Mouse (Mus musculus) cerebral cortex, adult 2 months (tissue): ENCODE data around the gene Eml1.

ENCODE experiments used
- WGBS: fragments of 180-500 bp; shearing (Covaris S2); methylation state at CpG from one replicate; pipeline ENCODE4 v1.1.7; 2018; 5-methylcytosine and 5-hydroxymethylcytosine counted together

Eml1 gene

GRCm38 (mm10) chr12:108370596-108371428 lies at the start of gene Eml1:
Eml1 (plus strand) TSS chr12:108370957.
- 72% methylated on average over 19 of the region's 19 CpGs for WGBS

DNA sequence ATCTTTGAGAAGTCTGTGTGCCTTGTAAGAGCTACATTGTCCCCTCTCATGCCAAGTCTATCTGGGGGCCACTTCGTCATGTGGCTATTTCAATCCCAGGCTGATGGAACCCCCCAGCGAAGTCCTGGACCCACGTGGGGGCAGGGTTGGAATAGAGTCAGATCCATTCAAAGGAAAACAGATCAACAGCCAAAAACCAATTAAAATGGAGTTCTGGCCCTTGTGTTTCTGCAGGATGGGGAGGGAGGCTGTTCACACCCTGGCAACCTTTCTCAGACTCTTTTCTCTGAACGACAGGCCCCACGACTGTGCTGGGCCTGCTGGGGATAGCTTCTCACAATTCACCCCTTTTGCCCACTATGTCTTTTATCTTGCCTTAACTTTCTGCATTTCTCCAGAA lies 44.4 kb upstream of the Eml1 start:
- 25% methylated on average over 5 of the region's 5 CpGs for WGBS

DNA sequence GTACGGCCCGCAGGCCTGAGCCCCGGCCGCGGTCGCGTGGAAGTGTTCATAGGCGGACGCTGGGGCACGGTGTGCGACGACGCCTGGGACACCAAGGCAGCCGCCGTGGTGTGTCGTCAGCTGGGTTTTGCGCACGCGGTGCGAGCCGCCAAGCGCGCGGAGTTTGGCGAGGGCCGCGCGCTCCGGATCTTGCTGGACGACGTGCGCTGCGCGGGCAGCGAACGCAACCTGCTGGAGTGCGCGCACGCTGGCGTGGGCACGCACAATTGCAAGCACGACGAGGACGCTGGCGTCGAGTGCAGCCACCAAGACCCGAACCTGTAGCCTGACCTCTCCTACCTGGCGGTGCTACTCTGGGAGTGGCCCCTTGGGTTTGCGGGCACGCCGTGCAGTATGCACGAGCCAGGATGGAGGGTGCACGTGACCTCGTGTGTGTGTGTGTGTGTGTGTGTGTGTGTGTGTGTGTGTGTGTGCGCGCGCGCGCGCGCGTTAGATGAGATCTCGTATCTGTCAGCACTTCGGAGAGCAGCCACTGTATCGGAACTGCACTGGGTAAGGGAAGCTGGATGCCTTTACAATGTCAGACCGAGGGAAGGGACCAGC lies 42.8 kb upstream of the Eml1 start:
- WGBS, result 13% methylated on average over 66 of the region's 66 CpGs

DNA sequence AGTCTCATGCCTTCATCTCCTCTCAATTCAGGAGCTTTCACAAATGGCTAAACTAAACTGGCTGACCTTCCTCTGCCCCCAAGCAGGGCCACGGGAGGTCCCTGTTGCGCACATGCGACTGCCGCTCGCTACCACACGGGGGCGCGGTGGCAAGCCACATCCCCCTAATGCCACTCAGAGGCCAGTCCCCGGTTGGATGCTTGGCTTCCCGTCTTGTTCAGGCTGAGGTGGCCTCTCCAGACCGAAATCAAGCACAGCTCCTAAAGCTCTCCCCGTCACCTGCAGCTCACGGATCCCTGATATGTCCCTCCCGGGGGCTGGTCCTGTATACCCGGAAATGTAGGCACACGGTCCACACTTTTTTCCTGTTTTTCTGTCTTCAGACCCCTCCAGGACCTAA lies 37.7 kb upstream of the Eml1 start:
- under 1% methylated on average over 16 of the region's 16 CpGs for WGBS

DNA sequence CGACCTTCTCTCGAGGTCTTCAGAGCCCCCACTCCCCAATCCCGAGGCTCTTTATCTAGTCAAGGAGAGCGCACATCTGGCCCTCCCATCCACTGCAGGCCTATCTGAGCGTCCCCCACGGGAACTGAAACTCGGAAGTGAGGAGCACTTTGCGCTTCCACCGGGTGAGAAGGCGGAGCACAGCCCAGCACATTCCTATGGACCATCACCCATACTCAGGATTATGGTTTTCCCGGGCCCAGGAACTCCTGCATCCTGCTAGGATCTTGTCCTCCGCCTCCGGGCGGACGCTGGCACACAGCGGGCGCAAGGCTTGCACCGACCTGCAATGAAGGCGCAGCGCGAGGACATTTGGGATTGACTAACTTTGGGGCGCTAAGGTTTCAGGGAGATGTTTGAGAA lies 37.3 kb upstream of the Eml1 start:
- under 1% methylated on average over 22 of the region's 22 CpGs for WGBS

GRCm38 (mm10) chr12:108333895-108334445 lies 36.8 kb upstream of the Eml1 start, which contains the start of gene Cyp46a1:
Cyp46a1 (plus strand) TSS chr12:108334381.
- WGBS, result under 1% methylated on average over 43 of the region's 56 CpGs

DNA sequence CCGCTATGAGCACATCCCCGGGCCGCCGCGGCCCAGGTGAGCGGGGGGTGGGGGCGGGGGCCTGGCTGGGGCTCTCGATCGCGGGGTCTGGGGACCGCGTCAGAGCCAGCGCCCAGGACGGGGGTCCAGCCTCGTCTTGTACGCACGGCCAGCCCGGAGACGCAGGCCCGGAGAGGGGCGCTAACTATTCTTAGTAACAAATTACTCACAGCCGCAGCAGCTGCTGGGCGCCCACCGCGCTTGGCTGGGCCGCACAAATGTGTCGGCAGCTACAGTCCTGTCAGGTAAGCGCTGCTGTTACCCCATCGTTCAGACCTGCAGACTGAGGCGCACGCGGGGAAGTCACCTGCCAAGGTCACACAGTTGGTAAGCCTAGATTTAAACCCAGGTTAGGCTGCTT lies 36.2 kb upstream of the Eml1 start:
- 2% methylated on average over 32 of the region's 32 CpGs for WGBS

DNA sequence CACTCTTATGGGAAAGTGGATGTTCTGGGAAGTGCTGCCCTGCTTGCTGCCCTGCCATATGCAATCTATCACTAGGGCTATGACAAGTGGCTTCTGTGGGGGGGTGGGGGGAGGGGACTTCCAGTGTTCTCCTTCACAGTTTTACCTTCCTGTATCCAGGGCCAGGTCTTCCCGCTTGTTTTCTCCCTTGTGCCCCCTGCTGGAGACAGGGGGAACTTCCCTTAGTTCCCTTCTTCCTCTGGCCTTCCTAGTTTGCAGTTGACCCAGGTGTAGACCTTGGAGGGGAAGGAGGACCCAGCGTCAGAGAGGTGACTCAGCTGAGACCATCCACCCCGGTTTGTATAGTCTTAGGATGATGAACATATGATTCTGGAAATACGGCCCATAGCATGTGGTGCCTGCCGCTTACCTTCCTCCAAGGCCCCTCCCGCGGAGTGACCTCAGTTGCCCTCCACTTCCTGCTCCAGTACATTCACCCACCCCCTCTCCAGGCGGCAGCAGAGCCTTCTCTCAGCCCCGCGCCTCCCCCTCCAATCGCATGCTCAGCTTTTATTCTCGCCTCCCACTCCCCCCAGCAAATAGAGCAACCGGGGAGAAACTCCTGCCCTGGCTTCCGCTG lies 32.1 kb upstream of the Eml1 start:
- 28% methylated on average over 14 of the region's 14 CpGs for whole genome bisulfite sequencing

GRCm38 (mm10) chr12:108348151-108348550 lies 22.6 kb upstream of the Eml1 start:
- WGBS, result 83% methylated on average over 8 of the region's 8 CpGs

- WGBS, result 43% methylated on average over 5 of the region's 5 CpGs
Observed at GRCm38 (mm10) chr12:108349026-108349425, 21.7 kb upstream of the Eml1 start.

GRCm38 (mm10) chr12:108350931-108351330 lies 19.8 kb upstream of the Eml1 start:
- WGBS, result 83% methylated on average over 10 of the region's 10 CpGs

DNA sequence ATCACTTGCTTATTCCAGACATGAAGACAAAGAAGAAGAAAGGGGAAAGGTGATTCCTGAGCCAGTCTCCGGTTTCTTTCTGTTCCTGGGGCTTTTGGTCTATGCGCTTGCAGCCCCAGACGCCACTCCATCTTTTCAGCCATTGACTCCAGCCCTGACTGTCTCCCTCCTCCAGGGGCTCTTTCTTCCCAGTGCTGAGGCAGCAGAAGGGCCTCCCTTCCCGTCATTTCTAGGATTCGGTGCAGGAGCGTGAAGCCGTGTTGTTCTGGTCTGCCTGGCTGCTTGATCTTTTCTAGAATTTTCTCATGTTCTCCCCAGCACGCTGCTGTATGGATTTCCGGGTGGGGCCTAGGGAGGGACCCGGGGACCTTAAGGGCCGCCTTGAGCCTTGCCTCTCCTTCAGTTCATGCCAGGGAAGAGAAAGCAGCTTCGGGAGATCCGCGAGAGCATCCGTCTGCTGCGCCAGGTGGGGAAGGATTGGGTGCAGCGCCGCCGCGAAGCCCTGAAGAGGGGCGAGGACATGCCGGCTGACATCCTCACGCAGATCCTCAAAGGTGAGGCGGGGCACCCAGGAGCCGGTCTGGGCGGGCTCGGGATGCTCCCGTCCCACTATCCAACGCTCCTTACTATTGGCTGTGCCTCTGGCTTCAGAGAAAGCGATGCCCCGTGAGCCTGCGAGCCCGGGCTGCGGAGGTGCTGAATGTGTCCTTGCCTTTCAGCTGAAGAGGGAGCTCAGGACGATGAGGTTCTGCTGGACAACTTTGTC lies 18.2 kb upstream of the Eml1 start:
- 58% methylated on average over 35 of the region's 35 CpGs for WGBS

GRCm38 (mm10) chr12:108354284-108354683 lies 16.5 kb upstream of the Eml1 start:
- 78% methylated on average over 2 of the region's 2 CpGs for WGBS

GRCm38 (mm10) chr12:108355271-108355670 lies 15.5 kb upstream of the Eml1 start:
- 79% methylated on average over 1 of the region's 1 CpGs for WGBS

DNA sequence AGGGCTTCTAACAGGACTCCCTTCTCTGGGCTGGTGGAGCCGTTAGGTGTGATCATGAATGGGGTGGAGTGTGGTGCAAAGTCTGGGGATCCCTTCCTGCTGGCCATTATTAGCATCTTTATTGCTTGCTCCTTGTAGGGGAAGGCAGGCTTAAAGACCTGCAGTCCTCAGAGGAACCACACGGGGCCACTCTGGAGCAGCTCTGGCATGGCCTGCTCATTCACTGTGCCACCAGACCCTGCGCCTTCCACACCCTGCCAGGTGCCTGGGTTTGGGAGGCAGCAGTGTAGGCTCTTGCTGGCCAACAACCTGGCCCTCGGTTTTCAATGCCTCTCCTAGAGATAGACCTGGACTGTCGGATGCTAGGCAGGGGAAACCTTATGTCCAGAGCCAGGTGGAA lies 7.0 kb upstream of the Eml1 start:
- WGBS, result 8% methylated on average over 5 of the region's 5 CpGs

DNA sequence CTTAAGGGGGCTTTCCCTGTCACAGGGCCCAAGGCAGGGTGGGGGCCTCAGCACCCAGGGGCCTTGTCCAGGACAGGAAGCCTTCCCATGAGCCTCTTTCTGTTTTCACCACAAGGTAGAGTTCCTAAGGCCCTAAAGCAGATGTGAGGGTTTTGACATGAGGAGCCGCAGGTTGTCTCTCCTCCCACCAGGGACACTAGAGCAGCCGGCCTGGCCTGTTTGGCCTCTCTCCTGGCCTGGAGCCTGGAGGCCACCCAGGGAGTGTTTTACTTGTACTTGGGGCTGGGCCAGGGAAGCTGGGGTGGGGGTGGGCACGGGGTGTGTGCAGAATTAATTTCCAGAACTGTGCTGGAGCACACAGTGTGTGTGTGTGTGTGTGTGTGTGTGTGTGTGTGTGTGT lies 5.4 kb upstream of the Eml1 start:
- 32% methylated on average over 3 of the region's 3 CpGs for WGBS

GRCm38 (mm10) chr12:108365868-108366267 lies 4.9 kb upstream of the Eml1 start:
- 58% methylated on average over 7 of the region's 7 CpGs for WGBS

DNA sequence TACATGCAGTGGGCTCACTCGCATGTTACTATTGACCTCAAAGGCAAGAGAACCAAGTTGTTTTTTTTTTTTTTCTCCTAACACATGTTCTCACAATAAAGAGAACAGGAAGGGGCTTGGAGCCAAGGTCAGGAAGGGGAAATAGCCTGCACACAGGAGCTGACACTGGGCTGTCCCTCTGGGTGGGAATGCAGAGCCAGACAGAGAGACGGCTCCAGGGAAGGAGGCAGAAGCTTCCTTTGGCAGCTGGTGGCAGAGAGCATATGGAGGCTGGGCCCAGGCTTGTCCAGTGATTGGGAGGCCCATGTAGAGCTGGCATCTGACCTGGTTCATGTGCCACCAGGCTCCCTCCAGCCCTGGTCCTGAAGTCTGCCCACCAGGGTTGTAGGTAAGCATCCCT lies 2.8 kb upstream of the Eml1 start:
- WGBS, result 63% methylated on average over 2 of the region's 2 CpGs

GRCm38 (mm10) chr12:108368921-108369320 lies 1.8 kb upstream of the Eml1 start:
- WGBS, result 55% methylated on average over 5 of the region's 5 CpGs

DNA sequence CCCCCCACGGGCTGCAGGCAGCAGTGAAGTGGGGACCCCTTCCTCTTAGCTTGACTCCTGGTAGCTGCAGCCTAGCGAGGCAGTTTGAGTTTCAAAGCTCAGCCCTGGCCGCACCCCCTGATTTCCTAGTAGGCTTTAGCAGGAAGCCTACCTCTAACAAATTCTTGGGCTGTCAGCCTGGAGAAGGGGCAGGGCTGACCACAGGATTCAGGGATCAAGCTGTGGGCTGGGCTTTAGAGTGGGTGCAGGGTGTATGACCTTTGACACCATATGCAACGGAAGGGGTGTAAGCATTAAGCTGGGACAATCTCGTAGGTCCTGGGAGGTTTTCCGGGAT lies 640 bp downstream of the Eml1 start:
- 78% methylated on average over 6 of the region's 6 CpGs for WGBS

DNA sequence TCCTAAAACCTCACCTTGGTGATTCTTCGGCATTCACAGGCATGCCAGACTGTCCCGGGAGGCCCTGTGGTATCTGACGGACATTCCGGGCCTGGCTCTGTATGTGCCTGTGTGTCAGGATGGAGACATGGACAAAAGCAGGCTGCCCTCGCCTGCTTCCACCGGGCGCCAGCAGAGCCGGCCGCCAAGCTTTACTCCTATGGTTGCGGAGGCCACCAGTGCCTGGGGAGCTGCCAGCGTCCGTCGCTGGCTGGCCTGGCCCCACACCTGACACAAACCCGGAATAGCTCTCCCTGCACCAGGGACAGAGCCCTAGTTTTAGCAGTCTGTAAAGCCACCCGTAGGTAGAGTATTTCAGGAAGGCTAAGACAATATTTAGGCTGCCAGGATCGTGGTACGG lies 1.5 kb downstream of the Eml1 start:
- 77% methylated on average over 17 of the region's 17 CpGs for WGBS

- WGBS, result 88% methylated on average over 9 of the region's 9 CpGs
Observed at GRCm38 (mm10) chr12:108373611-108374010, 2.9 kb downstream of the Eml1 start.
